Mouse (Mus musculus) ovary, adult 18-20 months (tissue): ENCODE data around the gene F830045P16Rik.
"Not testable (repeated sequence)": the region's sequence is repeated elsewhere in the genome, so short reads cannot be mapped to it uniquely, and the experiment has no call there.

Source experiments
- DNase-seq: peaks from one replicate; pipeline ENCODE4 v3.0.0; 2022; ENCODE audit warnings: low spot score, mixed read lengths

F830045P16Rik gene

GRCm38 (mm10) chr2:129544919-129545318 is 8.5 kb upstream of the F830045P16Rik start:
- no peak for DNase-seq

GRCm38 (mm10) chr2:129544448-129544847 is 8.0 kb upstream of the F830045P16Rik start:
- no peak for DNase-seq

- no peak for DNase-seq
These were observed 3.6 kb upstream of the F830045P16Rik start for GRCm38 (mm10) chr2:129540036-129540435.

GRCm38 (mm10) chr2:129539175-129539574 is 2.8 kb upstream of the F830045P16Rik start:
- DNase-seq = no peak

- no peak for DNase-seq
These were observed 1.5 kb upstream of the F830045P16Rik start for GRCm38 (mm10) chr2:129537926-129538325.

- DNase-seq = no peak
These were observed 958 bp upstream of the F830045P16Rik start for GRCm38 (mm10) chr2:129537360-129537759.

- no peak for DNase-seq
These were observed 524 bp upstream of the F830045P16Rik start for GRCm38 (mm10) chr2:129536926-129537325.

- DNase-seq = no peak
These were observed 1.4 kb downstream of the F830045P16Rik start for GRCm38 (mm10) chr2:129534886-129535591.

- no peak for DNase-seq
These were observed 4.5 kb downstream of the F830045P16Rik start for GRCm38 (mm10) chr2:129531890-129532289.

- DNase-seq = no peak
These were observed 5.3 kb downstream of the F830045P16Rik start for GRCm38 (mm10) chr2:129531102-129531501.

- DNase-seq = peak; percentile 42
These were observed 6.8 kb downstream of the F830045P16Rik start for GRCm38 (mm10) chr2:129529297-129530209.

GRCm38 (mm10) chr2:129527916-129528315 is 8.5 kb downstream of the F830045P16Rik start:
- DNase-seq = no peak

GRCm38 (mm10) chr2:129526322-129526721 is 10.1 kb downstream of the F830045P16Rik start:
- no peak for DNase-seq

GRCm38 (mm10) chr2:129525644-129526043 is 10.8 kb downstream of the F830045P16Rik start:
- no peak for DNase-seq

- DNase-seq = no peak
These were observed 17.9 kb downstream of the F830045P16Rik start for GRCm38 (mm10) chr2:129518526-129518925.

- no peak for DNase-seq
These were observed 21.2 kb downstream of the F830045P16Rik start for GRCm38 (mm10) chr2:129514923-129515920.

GRCm38 (mm10) chr2:129514401-129514667 is 22.1 kb downstream of the F830045P16Rik start:
- no peak for DNase-seq

GRCm38 (mm10) chr2:129513546-129514400 is 22.6 kb downstream of the F830045P16Rik start:
- DNase-seq = no peak

GRCm38 (mm10) chr2:129512147-129512546 is 24.3 kb downstream of the F830045P16Rik start:
- not testable (repeated sequence) for DNase-seq

GRCm38 (mm10) chr2:129502641-129503040 is 33.8 kb downstream of the F830045P16Rik start:
- DNase-seq = no peak
